Mouse (Mus musculus): ENCODE measurements around the gene Tspan32. TPM values are rescaled to one million over a fixed set of nuclear protein-coding genes. Genes with fewer than 3 reads are reported as not detected.
A peak's percentile ranks its signal among the peaks of the same experiment; 100 is the strongest.

The Tspan32 gene
- total RNA-seq, 2 experiments from 2014 or later: 117 to 158 TPM

GRCm38 (mm10) chr7:143006756-143007598 is 2.1 kb downstream of the Tspan32 start:
- peak; percentile 3; the same call in 1 of the 2 replicates for ATAC-seq (replicated peaks; ENCODE audit: poor library complexity, severe bottlenecking)

- peak; percentile 24 for ATAC-seq (replicated peaks; ENCODE audit: poor library complexity, severe bottlenecking)
These were observed 2.9 kb downstream of the Tspan32 start for GRCm38 (mm10) chr7:143007599-143008369.

GRCm38 (mm10) chr7:143008370-143008926 is 3.6 kb downstream of the Tspan32 start:
- peak; percentile 5; the same call in 1 of the 2 replicates for ATAC-seq (replicated peaks; ENCODE audit: poor library complexity, severe bottlenecking)

- no peak for ATAC-seq (replicated peaks; ENCODE audit: poor library complexity, severe bottlenecking)
These were observed 4.3 kb downstream of the Tspan32 start for GRCm38 (mm10) chr7:143008996-143009665.

GRCm38 (mm10) chr7:143009996-143010395 is 5.2 kb downstream of the Tspan32 start:
- ATAC-seq (replicated peaks; ENCODE audit: poor library complexity, severe bottlenecking): peak; percentile 50

GRCm38 (mm10) chr7:143011226-143011625 is 6.4 kb downstream of the Tspan32 start:
- ATAC-seq (replicated peaks; ENCODE audit: poor library complexity, severe bottlenecking): no peak

GRCm38 (mm10) chr7:143012230-143012875 is 7.5 kb downstream of the Tspan32 start:
- no peak for ATAC-seq (replicated peaks; ENCODE audit: poor library complexity, severe bottlenecking)

GRCm38 (mm10) chr7:143013420-143014178 is 8.8 kb downstream of the Tspan32 start:
- ATAC-seq (replicated peaks; ENCODE audit: poor library complexity, severe bottlenecking): no peak

- ATAC-seq (replicated peaks; ENCODE audit: poor library complexity, severe bottlenecking): no peak
These were observed 10.2 kb downstream of the Tspan32 start for GRCm38 (mm10) chr7:143014862-143015659.

- no peak for ATAC-seq (replicated peaks; ENCODE audit: poor library complexity, severe bottlenecking)
These were observed 11.0 kb downstream of the Tspan32 start for GRCm38 (mm10) chr7:143015755-143016423.

GRCm38 (mm10) chr7:143016424-143017142 is 11.7 kb downstream of the Tspan32 start:
- ATAC-seq (replicated peaks; ENCODE audit: poor library complexity, severe bottlenecking): peak; percentile 10; the same call in 1 of the 2 replicates

GRCm38 (mm10) chr7:143017181-143017580 is 12.3 kb downstream of the Tspan32 start:
- ATAC-seq (replicated peaks; ENCODE audit: poor library complexity, severe bottlenecking): no peak

- no peak for ATAC-seq (replicated peaks; ENCODE audit: poor library complexity, severe bottlenecking)
These were observed 15.2 kb downstream of the Tspan32 start for GRCm38 (mm10) chr7:143020040-143020439.

GRCm38 (mm10) chr7:143020764-143021163 is 15.9 kb downstream of the Tspan32 start:
- ATAC-seq (replicated peaks; ENCODE audit: poor library complexity, severe bottlenecking): no peak

GRCm38 (mm10) chr7:143021356-143022164 is 16.7 kb downstream of the Tspan32 start:
- peak; percentile 61 for ATAC-seq (replicated peaks; ENCODE audit: poor library complexity, severe bottlenecking)

- peak; percentile 70 for ATAC-seq (replicated peaks; ENCODE audit: poor library complexity, severe bottlenecking)
These were observed 18.7 kb downstream of the Tspan32 start for GRCm38 (mm10) chr7:143023499-143023898.

All from granulocyte monocyte progenitor cell, adult 5-6 weeks (primary cell).